Mouse (Mus musculus) bone marrow, adult 2 months (tissue): ENCODE results near the gene Trabd2b. TPM values are rescaled to one million over a fixed set of nuclear protein-coding genes. Genes with fewer than 3 reads are reported as not detected.

Experiments used
- H3K27ac ChIP-seq: fragments of 200-500 bp; 2 replicates; pipeline ENCODE4 v1.5.1; 2012; ENCODE audit warnings: low read depth, mild to moderate bottlenecking, control low read depth, inconsistent platforms, low read length; ENCODE audit not compliant: control insufficient read depth, poor library complexity, insufficient read depth
- H3K4me1 ChIP-seq: fragments of 200-500 bp; 2 replicates; pipeline ENCODE4 v1.6.1; 2011; ENCODE audit warnings: low read length; ENCODE audit not compliant: control insufficient read depth, insufficient read depth
- H3K4me3 ChIP-seq: fragments of 200-500 bp; replicated peaks from 2 replicates; pipeline ENCODE3; 2011; ENCODE audit warnings: mild to moderate bottlenecking, low read depth, low read length, control low read depth; ENCODE audit not compliant: control insufficient read depth
- CTCF ChIP-seq: fragments of 200-500 bp; IDR thresholded peaks from 2 replicates; pipeline ENCODE4 v1.5.1; 2011; ENCODE audit warnings: low read length, control low read depth; ENCODE audit not compliant: control insufficient read depth, insufficient read depth
- POLR2A ChIP-seq: fragments of 200-500 bp; IDR thresholded peaks from 2 replicates; pipeline ENCODE4 v1.6.1; 2011; ENCODE audit warnings: low read depth, mild to moderate bottlenecking, control low read depth, low read length, borderline replicate concordance; ENCODE audit not compliant: control insufficient read depth
- WGBS: fragments of 180-500 bp; shearing (Covaris S2); methylation state at CpG from one replicate; pipeline ENCODE4 v1.1.7; 2018; 5-methylcytosine and 5-hydroxymethylcytosine counted together
- polyA plus RNA-seq: library from polyadenylated mRNA; stranded (reverse); fragments of >200 nt; gene quantifications from 2 replicates; pipeline ENCODE4 v1.2.4, GENCODE M21; 2011; ENCODE audit warnings: low replicate concordance; ENCODE audit not compliant: missing spikeins, insufficient read depth, insufficient read length

Trabd2b gene
- polyA plus RNA-seq, result 1.1 TPM in 1 of 2 replicates, not detected in the other

- Histone ChIP-seq H3K4me3 (peak within 1 kb of the TSS; percentile 1), H3K27ac (no peak within 1 kb of the TSS; the same call in 1 of the 2 replicates), H3K4me1 (no peaks in the 10 kb centered on the region)
- 7% methylated on average over 61 of the region's 61 CpGs for WGBS
- no peak for TF ChIP-seq CTCF
- no peak for TF ChIP-seq POLR2A
Measured at GRCm38 (mm10) chr4:114406355-114407101, at the start of gene Trabd2b. Gene Trabd2b (plus strand): TSS chr4:114406724.

GRCm38 (mm10) chr4:114357420-114357819 is 49.1 kb upstream of the Trabd2b start:
- Histone ChIP-seq H3K4me3 (no peak overlapping the region), H3K4me1 (no peaks in the 10 kb centered on the region), H3K27ac (no peak overlapping the region)
- TF ChIP-seq CTCF, result no peak
- TF ChIP-seq POLR2A, result no peak
- WGBS, result 62% methylated on average over 4 of the region's 4 CpGs

- TF ChIP-seq POLR2A (no peak), CTCF (no peak)
- H3K27ac ChIP-seq, result no peak overlapping the region
- no peak overlapping the region for H3K4me3 ChIP-seq
- WGBS, result 64% methylated on average over 2 of the region's 2 CpGs
- H3K4me1 ChIP-seq, result no peaks in the 10 kb centered on the region
Measured at GRCm38 (mm10) chr4:114358874-114359273, 47.6 kb upstream of the Trabd2b start.

- Histone ChIP-seq H3K4me1 (no peaks in the 10 kb centered on the region), H3K4me3 (no peak overlapping the region), H3K27ac (no peak overlapping the region)
- TF ChIP-seq POLR2A (no peak), CTCF (no peak)
- 70% methylated on average over 1 of the region's 1 CpGs for WGBS
Measured at GRCm38 (mm10) chr4:114359818-114360217, 46.7 kb upstream of the Trabd2b start.

GRCm38 (mm10) chr4:114361336-114361735 is 45.2 kb upstream of the Trabd2b start:
- no peak overlapping the region for H3K4me3 ChIP-seq
- TF ChIP-seq POLR2A (no peak), CTCF (no peak)
- WGBS, result 83% methylated on average over 2 of the region's 2 CpGs
- H3K4me1 ChIP-seq, result no peaks in the 10 kb centered on the region
- no peak overlapping the region for H3K27ac ChIP-seq

- no peak for TF ChIP-seq POLR2A
- no peak for TF ChIP-seq CTCF
- H3K27ac ChIP-seq, result no peak overlapping the region
- no peaks in the 10 kb centered on the region for H3K4me1 ChIP-seq
- WGBS, result 74% methylated on average over 4 of the region's 4 CpGs
- H3K4me3 ChIP-seq, result no peak overlapping the region
Measured at GRCm38 (mm10) chr4:114365000-114365399, 41.5 kb upstream of the Trabd2b start.

- Histone ChIP-seq H3K27ac (no peak overlapping the region), H3K4me1 (no peaks in the 10 kb centered on the region), H3K4me3 (no peak overlapping the region)
- TF ChIP-seq CTCF, result no peak
- no peak for TF ChIP-seq POLR2A
Measured at GRCm38 (mm10) chr4:114365595-114365994, 40.9 kb upstream of the Trabd2b start.

- Histone ChIP-seq H3K4me3 (no peak overlapping the region), H3K27ac (no peak overlapping the region), H3K4me1 (no peaks in the 10 kb centered on the region)
- WGBS, result 71% methylated on average over 2 of the region's 2 CpGs
- no peak for TF ChIP-seq POLR2A
- no peak for TF ChIP-seq CTCF
Measured at GRCm38 (mm10) chr4:114367005-114367404, 39.5 kb upstream of the Trabd2b start.

- Histone ChIP-seq H3K4me3 (no peak overlapping the region), H3K4me1 (no peaks in the 10 kb centered on the region), H3K27ac (no peak overlapping the region)
- 62% methylated on average over 7 of the region's 7 CpGs for WGBS
- TF ChIP-seq CTCF (no peak), POLR2A (no peak)
Measured at GRCm38 (mm10) chr4:114367840-114368239, 38.7 kb upstream of the Trabd2b start.
